Mouse (Mus musculus) forelimb bud, embryonic 11.5 days (tissue): ENCODE results near the gene Hoxd4.

Experiments
- DNase-seq: peaks from one replicate; pipeline ENCODE4 v3.0.0-alpha.2; 2012; ENCODE audit warnings: low read depth, low spot score

Gene Hoxd4

GRCm38 (mm10) chr2:74679596-74679971 lies 32.1 kb upstream of the Hoxd4 start:
- DNase-seq: no peak

GRCm38 (mm10) chr2:74679980-74680379 lies 31.7 kb upstream of the Hoxd4 start:
- no peak for DNase-seq

DNA sequence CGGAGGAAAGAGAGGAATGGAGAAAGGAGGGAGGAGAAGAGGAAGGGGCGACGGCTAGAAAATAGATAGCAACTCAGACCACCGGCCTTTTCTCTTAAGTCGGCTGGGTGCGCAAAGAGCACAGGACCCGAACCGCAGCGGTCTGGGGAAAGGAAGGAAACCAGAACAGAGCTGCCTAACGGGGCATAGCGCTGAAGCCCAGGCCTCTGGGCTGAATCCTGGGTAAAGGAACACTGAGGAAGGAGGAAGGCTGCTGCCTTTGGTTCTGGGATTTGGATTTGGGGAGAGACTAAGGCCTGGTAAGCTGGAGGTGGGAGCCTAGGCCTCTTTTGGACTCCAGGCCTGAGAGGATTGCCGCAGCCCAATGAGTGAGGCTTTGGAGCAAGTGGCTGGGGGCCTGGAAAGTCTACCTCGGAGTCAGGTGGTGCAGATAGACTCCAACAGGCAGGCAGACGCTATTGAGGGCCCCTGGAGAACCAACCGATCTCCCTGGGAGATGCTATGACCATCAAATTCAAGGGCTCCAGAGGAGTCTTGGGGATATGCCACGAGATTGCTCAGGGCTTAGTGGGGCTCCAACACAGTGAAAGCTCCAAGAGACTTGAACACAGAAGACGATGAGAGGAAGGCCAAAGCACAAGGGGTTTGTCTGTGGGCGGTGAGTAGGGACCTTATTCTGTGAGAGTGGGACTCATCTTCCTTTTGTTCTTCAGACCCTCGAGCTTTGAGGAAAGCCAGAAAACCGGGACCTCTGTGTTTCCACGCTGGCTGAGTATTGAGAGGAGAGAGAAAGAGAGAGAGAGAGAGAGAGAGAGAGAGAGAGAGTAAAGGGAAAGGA lies 30.9 kb upstream of the Hoxd4 start:
- no peak for DNase-seq

- DNase-seq: no peak
Measured at GRCm38 (mm10) chr2:74681594-74682531, 29.9 kb upstream of the Hoxd4 start.

DNA sequence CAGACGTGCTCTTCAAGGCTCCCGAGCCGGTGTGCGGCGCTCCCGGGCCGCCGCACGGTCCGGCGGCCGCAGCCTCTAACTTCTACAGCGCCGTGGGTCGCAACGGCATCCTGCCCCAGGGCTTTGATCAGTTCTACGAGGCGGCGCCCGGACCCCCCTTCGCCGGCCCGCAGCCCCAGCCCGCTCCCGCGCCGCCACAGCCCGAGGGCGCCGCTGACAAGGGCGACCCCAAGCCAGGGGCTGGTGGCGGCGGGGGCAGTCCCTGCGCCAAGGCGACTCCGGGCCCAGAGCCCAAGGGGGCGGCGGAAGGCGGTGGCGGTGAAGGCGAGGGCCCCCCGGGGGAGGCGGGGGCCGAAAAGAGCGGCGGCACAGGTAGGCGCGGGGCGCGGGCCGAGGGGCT lies 28.9 kb upstream of the Hoxd4 start:
- DNase-seq: no peak

DNA sequence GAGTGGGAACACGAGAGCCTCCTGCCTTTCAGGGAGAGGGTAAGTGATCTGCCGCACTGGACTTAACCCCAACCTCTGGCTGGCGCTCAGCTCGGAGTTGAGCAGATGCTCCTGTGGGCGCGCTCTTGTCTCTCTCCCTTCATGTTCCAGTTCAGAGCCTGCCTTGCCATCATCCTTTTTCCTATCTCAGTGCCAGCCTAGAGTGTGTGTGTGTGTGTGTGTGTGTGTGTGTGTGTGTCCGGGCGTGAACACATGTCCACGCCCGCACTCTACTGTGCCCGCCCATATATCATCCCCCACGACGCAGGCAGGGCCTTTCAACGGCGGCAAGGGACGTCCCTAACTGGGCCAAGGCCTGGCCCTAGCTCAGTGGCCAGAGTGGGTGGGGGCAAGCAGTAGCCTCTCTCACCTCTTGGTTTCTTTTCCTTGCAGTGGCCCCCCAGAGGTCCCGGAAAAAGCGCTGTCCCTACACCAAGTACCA lies 28.2 kb upstream of the Hoxd4 start:
- DNase-seq: no peak

DNA sequence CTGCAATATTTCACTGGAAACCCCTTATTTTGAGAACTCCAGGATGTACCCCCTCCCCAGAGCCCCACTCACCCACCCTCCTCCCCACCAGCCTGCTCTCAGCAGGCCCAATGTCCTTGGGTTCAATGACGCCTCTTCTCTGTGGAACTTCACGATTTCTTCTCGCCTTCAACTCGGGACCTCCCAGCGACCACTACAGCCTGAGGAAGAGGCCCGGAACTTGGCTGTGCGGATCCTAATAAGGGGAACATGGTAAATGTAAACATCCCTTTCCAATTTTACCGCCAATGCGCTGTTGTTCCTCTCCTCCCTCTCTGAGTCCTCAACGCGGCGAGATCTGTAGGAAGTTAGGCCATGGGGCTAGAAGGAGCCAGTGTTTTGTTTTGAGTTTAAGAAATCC lies 27.6 kb upstream of the Hoxd4 start:
- DNase-seq: no peak

DNA sequence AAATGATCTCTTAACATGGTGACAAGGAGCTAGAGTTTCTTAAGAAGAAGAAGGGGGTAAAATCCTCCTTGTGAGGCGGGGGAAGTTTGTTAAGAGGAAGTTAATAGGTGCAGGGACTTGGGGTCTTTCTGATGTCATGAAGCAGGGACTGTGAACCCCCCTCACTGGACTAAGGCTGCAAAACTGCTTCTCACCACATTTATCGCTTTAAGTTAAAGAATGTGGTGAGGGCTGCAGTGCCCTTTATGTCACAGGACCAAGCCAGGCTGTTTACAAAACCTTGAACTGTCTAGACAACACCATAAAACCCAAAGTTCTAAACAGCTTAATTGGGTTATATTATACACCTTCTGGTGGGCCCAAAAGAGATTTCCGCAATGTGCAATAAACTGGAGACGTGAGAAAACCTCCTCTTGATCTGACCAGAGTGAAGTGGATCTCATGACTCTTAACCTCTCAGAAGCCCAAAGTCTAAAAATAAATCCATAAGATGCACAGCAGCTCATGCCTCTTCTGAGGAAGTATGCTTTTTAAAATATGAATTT lies 26.6 kb upstream of the Hoxd4 start:
- DNase-seq: no peak

- DNase-seq: peak; percentile 91
Measured at GRCm38 (mm10) chr2:74686301-74686987, 25.3 kb upstream of the Hoxd4 start.

GRCm38 (mm10) chr2:74686988-74687697 lies 24.6 kb upstream of the Hoxd4 start:
- no peak for DNase-seq

DNA sequence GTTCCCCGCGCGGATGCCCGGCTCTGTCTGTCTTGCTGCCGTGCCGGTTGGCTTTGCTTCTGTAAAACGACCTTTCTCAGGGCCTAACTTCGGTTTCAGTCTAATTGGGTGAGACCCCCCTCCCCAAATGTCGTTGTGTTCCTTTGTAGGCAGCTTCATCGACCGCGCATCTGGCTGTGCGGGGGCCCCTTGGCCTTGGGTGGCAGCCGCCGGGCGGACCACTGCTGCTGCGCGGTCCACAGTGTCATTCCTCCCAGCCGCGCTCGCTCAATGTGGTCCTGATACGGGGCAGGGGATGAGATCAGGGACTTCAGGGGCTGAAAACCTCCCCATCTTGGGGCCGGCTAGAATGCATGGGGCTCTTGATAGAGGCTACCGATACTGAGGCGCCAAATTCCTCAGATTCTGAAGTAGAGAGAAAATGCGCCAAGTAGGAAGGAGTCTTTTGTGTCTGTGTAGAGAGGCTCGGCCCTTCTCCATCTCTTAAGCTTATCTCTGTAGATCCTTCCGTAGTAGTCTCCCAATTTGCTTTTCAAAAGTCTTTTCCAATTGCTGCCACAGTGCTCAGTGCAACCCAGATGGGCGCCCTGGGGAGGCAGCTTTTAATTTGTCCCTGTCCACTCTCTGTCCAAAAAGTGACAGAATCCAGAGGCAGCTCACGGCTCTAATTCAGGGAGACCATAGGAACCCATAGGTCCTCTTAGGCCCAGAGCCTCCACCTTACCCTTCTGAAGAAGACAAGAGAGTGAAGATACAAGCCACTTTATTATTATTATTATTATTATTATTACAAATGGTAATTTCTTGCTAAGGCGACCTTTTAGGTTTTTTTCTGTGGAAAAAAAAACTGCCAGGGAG lies 23.8 kb upstream of the Hoxd4 start:
- no peak for DNase-seq

DNA sequence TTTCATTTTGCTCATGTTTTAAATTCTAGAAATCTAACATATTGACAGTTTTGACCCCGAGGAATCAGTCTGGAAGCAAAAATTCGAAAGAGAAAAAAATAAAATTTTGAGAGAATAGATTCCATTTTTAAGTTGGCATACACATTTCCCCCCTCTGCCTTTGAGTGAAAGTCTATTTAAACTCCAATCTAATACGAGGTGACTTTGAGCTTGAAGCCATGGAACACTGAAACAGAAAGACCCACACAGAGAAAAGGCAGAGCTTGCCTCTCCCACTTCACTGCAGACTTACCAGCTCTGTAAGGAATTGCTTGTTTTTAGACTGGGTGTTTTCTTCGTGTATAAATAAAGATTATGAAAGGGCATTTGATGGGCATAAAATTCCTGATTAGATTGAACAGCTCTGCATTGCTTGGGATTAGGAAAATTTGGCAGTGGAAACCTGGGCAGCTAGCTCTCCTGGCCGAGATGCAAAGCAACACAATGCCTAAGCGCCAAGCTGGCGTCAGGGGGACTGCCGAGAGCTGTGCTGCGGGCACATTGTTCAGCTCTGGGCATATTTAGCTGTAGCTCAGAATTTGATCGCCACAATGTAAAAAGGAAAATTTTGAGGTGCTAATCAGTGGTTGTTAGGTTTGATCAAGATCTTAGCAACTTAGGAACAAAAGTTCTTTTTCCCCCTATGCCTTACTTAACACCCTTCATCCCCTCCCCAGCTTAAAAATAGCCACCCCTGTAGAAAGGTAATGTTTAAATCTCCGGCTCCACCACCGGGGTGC lies 22.7 kb upstream of the Hoxd4 start:
- DNase-seq: no peak

- no peak for DNase-seq
Measured at GRCm38 (mm10) chr2:74689574-74690337, 22.0 kb upstream of the Hoxd4 start.

- no peak for DNase-seq
Measured at GRCm38 (mm10) chr2:74690338-74690716, 21.4 kb upstream of the Hoxd4 start.

DNA sequence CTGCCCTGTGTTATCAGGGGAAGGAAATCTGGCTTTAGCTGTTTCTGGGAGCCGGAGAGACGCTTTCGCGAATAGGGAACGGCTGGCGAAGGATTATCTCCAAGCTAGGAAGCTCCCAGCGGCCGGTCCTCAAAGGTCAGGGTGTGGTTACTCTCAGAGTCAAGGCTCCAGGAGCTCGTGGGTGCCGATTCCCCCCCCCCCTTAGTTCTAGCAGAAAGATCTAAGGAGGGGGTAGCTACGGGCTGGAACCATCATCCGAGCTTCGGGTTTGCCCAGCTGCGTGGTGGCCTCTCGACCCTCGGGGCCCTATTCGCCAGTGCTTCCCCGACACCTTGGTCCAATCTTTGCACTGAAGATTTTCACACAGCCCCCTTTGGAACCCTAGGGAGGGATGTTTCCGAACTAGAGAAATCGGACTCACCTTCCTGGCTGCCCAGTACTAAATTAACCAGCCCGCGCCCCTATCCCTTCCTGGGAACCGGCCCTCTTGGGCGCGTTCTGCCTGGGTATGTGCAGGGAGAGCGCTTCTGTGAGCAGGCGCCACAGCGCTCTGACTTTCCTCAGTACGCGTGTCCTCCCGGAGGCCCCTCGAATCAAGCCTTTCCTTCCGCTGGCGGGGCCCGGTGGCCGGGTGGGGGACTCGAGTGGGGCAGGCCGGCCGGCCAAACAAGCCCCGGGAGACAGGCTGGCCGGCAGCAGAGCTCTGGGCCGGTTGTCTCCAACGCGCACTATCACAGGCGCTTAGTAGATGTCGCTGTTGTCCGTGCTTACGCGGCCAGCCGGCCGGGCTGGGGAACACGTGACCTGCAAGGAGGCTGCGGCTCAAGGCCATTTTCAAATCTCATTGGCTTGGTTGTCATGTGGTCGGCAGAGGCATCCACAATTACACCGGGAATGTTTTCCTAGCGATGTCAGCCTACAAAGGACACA lies 20.4 kb upstream of the Hoxd4 start, which contains the start of gene Hoxd10:
Gene Hoxd10 (plus strand): TSS at position 903 of the 930 bp plus-strand sequence.
- peak; percentile 94 for DNase-seq

DNA sequence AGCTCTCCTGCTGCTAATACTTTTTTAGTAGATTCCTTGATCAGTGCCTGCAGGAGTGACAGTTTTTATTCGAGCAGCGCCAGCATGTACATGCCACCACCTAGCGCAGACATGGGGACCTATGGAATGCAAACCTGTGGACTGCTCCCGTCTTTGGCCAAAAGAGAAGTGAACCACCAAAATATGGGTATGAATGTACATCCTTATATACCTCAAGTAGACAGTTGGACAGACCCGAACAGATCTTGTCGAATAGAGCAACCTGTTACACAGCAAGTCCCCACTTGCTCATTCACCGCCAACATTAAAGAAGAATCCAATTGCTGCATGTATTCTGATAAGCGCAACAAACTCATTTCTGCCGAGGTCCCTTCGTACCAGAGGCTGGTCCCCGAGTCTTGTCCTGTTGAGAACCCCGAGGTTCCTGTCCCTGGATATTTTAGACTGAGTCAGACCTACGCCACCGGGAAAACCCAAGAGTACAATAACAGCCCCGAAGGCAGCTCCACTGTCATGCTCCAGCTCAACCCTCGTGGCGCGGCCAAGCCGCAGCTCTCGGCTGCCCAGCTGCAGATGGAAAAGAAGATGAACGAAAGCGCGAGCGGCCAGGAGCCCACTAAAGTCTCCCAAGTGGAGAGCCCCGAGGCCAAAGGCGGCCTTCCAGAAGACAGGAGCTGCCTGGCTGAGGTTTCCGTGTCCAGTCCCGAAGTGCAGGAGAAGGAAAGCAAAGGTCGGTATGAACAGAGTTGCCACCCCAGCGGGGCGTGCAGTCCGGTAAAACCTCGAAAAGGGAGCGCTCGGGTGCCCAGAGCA lies 19.5 kb upstream of the Hoxd4 start:
- no peak for DNase-seq
